Mouse (Mus musculus) heart, postnatal 14 days (tissue): ENCODE data around the gene Pclaf. TPM values are rescaled to one million over a fixed set of nuclear protein-coding genes. Genes with fewer than 3 reads are reported as not detected.

Experiments used
- DNase-seq, 2 experiments: peaks; one replicate each; pipeline ENCODE4 v3.0.0; 2021 to 2022
- intact Hi-C: fragments of 180-260 bp; cut with DNase I; formaldehyde crosslinking; loops from one replicate; pipeline ENCODE4 v1.15.1; 2025
- long read RNA-seq, 2 experiments: library from polyadenylated mRNA; stranded (forward); transcript quantifications; one replicate each; pipeline ENCODE4 v2.0.0; 2021
- total RNA-seq, 2 experiments: library from RNA; stranded (reverse); gene quantifications; 2 replicates each; pipeline ENCODE4 v1.2.3; 2021

The Pclaf gene
- 1 to 10 TPM; 3.8 to 8.1 TPM for total RNA-seq
- long read RNA-seq, experiment 1, transcript Pclaf-201 (4 exons, 2,188 nt) = major isoform, 33 of 34 reads
- long read RNA-seq, experiment 1, partial matches to known transcripts = 0 of 34 reads
- long read RNA-seq, experiment 1, other reads (novel, unspliced or antisense) = 1 of 34 reads
- long read RNA-seq, experiment 2, transcript Pclaf-201 (4 exons, 2,188 nt) = major isoform, 8 of 8 reads
- long read RNA-seq, experiment 2, partial matches to known transcripts = 0 of 8 reads
- long read RNA-seq, experiment 2, other reads (novel, unspliced or antisense) = 0 of 8 reads

DNA sequence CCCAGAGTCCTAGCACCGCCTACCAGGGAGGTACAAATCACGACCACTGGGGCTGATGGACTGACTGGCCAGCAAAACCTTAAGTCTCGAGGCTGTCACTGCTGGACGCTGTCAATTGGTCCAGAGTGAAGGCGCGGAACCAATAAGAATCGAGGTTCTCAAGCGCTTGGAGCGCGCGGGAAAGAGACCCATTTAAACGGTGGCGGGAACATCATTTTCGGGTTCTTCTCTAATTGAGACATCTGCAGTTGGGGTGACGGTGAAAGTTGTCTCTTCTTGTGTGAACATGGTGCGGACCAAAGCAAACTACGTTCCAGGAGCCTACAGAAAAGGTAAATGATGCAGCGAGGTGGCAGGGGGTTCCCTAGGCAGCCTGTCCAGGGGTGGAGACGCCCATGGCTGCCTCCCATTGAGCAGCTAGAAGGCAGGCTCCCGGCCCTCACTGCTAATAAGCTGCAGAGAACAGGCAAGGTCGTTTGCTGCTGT, at the start of gene Pclaf:
Pclaf (plus strand) TSS at position 95 of the 486 bp plus-strand sequence.
- DNase-seq = peak; percentile 62 to 68
- intact Hi-C loops = no loop called here

DNA sequence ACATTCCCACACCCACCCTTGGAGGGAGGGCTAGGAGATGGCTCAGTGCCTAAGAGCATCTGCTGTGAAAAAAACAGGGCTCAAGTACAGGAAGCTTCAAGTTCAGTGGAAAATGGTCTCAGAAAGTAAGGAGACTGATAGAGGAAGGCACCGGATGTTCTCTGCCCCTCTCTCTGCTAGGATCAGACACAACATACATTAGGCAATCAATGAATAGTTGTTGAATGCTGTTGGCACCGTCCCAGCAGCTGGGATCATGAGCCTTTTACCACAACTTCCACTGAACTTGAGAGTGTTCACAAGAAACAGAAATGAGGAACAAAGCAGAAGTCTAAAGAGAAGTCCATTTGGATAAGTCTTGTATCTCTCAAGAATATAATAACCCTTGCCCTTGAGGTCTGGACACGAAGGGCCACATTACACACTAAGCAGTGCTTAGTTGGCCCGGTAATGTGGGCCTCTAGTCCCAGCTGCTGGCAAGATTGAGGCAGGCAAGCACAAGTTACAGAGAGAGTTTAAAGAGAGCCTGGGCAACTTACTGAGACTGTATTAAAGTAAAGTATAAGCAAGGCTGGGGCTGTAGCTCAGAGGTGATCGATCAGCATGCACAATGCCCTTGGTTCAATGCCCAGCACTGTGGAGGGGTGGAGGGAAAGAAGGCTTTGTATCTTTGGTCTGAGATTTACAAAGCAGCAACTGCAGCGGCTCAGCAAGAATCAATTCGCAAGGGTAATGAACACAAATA, 45.4 kb upstream of the Pclaf start:
- intact Hi-C loops = loop anchor here (5.0 kb wide), 1 partner anchor 147 kb away; no protein-coding TSS in a partner anchor
- peak; percentile 31 to 38 for DNase-seq

DNA sequence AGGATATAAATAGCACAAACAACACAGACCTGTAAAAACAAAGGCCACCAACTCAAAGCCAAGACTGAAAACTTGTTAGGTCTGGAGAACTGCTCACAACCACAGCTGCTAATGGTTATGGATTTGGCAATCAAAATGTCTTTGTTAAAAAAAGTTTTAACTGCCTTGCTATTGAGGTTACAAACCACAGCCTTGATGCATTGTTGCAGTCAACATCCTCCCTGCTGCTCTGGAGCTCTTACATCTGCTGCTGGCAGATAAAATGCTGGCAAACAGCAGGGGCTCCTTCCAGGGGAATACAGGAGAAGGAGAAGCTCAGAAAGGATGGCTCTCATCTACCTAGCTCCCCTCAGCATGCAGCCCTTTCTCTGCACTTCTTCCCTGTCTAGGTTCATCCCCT, 41.9 kb upstream of the Pclaf start:
- peak; percentile 30 to 50 for DNase-seq
- intact Hi-C loops = loop anchor here (5.0 kb wide), 1 partner anchor 151 kb away; no protein-coding TSS in a partner anchor

DNA sequence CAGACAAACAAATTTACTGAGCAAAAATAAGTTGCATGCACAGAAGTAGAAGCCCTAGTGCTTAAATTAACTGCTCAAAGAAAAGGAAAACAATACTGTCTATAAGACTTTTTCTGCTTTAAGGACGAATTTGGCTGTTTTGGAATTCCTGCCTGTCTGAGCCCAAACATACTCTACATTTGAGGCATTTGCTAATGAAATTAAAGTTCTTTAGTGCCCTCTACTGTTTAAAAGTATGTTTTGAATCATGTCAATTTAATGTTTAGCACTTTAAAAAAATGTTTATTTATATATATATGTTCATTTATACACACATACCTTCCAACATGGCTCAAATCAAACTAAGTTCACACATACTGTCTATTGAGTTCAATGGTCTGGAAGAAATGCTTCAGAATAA, 39.8 kb upstream of the Pclaf start:
- intact Hi-C loops = loop anchor here (2.0 to 5.0 kb wide), 2 partner anchors 185 to 243 kb away; no protein-coding TSS in a partner anchor
- DNase-seq = no peak

DNA sequence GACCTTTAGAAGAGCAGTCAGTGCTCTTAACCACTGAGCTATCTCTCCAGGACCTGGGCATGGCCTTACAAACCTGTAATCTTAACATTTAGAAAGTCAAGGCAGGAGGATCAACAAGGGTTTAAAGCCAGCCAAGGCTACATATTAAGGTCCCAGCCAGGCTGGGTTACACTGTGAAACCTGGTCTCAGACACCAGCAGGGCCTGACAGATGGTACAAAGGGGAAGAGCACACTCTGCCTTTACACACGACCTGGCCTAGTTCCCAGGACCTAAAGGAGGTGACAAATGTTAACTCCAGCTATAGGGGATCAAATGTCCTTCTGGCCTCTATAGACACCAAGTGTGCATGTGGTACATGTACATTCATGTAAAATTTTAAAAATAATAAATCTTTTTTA, 30.4 kb upstream of the Pclaf start:
- intact Hi-C loops = no loop called here
- DNase-seq = no peak

DNA sequence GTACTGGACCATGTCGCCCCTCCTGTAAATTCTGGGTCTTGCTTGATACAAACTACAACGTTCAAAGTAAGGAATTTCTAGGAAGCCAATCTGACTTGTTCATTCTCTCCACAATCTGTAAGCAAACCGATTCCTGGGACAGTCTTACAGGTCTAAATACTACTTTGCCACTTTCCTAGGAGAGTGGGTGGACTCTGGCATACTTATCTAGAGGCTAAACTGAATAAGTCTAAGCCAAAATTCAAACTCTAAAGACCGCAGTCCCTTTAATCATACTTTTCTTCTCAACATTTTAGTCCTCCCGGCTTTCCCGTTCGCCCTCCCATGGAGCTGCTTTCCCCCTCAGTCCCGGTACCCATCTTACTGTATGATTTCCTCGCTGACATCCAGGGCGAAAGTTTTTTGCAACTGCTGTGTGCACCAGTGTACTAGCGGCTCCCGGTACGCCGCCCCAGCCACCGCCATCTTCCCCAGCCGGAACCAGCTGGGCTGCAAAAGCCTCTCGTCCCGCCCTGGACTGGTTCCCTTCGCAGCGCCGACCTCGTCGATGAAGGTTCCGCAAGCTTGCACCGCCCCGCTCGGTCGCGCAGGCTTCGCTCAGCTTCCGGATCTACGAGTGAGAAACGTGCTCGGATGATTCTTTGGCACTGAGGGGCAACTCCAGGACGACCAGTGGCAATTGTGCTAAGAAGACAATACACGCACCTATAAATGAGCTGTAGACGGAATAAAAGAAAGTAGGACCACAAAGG, 5.3 kb upstream of the Pclaf start:
- intact Hi-C loops = no loop called here
- DNase-seq = peak; percentile 90 to 94

DNA sequence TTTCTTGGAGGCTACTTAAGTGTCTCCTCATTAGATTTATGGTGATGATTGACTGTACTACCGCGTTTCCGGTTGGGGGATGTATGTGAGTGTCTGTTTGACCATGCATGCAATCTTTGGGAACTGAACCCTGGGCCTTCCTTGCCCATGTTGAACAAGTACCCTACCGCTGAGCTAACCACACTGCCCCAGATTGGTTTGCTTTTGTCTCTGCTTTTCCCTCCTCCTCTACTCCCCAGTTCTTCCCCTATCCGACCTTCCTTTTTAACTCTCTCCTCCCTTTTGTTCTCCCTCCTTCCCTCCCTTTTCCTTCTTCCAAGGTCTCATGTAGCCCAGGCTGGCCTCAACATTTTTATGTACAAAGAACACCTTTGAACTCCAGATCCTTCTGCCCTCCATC, 1.1 kb downstream of the Pclaf start:
- intact Hi-C loops = no loop called here
- DNase-seq = no peak

DNA sequence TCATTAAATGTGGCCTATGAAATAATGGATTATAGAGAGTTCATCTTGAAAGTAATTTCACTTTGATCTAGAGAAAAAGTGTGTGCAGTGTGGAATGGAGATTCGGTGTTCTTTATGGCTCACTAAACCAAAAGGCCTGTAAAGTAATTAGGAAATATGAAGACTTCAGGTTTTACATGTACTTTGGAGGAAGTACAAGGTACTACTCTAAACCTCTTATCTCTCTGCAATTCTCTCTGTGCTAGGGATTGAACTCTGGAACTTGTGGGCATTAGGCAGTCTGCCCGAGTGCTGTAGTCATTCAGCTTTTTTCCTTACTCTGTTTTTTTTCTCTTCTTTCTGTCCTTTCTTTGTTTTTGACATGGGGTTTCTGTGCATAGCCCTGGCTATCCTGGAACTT, 6.9 kb downstream of the Pclaf start:
- DNase-seq = no peak
- intact Hi-C loops = no loop called here

DNA sequence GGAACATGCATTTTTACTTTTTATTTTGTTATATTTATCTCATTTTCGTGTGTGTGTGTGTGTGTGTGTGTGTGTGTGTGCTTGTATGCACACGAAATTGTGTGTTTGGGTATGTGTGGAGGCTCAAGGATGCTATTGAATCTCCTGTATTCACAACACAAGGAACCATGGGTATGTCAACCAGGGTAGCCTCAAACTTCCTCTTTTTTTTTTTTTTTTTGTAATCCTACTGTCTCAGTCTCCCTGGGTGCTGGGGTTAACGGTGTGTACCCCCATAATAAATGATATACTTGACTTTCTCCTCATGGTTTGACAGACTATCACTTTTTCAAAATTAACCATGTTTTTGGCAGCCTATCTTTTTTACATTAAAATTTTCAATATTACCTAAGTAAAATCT, 12.8 kb downstream of the Pclaf start:
- intact Hi-C loops = loop anchor here (10.0 kb wide), 1 partner anchor 182 kb away; no protein-coding TSS in a partner anchor
- DNase-seq = no peak

DNA sequence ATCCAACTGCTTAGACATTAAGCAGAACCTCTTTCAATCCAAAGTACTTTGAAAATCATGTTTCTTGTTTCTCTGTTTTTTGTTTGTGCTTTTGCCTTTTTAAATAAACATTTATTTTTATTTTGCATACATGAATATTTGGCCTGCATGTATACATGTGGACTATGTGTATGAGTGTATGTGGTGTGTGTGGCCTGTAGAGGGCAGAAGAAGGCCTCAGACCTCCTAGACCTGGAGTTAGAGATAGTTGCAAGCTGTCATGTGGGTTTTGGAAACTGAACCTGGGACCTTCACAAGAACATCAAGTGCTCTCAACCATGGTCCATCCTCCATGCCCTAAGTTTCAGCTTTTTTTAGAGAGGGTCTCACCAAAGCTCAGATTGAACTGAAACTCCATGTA, 13.4 kb downstream of the Pclaf start:
- DNase-seq = no peak
- intact Hi-C loops = loop anchor here (10.0 kb wide), 1 partner anchor 181 kb away; no protein-coding TSS in a partner anchor

DNA sequence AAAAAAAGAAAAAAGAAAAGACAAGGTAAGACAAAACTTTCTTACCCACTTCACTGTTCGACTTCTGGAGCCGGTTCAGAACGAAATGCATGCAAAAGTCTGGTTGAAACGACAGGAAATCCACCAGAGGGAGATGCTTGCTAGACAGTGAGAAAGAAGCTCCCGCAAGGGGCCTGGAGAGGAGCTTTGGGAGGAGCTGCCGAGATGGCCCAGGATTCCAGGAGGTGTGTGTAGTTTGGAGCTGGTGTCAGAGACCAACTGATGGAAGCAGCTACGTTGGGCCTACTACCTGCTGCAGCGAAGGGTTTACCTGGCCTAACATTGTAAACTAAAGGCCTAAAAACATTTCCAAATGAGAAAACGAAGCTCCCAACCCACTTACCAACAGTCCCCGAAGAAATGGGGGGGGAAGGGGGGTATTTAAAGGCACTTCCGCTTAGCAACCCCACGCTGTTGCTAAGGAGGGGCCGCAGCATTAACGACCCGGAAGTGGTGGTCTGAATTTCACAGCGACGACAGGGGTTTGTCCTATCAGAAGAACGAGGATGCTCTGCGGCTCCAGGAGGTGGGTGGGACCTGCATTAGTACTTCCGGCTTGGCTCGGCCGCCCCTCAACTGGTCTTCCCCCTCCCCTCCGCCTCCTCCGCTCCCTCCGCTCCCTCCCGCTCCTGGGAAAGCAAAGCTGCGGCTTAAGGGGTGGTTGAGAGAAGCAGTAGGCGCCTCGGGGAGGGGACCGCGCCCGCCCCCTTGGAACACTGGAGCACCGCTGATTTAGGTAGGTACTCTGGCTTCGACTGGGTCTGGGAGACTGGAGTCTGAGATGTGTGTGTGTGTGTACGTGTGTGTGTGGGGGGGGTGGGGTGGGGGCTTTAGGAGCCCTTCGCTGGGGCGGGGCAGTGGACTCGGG, 18.6 kb downstream of the Pclaf start, which contains the start of the genes Trip4 and Csnk1g1:
Trip4 (minus strand) TSS at position 401 of the 907 bp plus-strand sequence.
Csnk1g1 (plus strand) TSS at position 531 of the 907 bp plus-strand sequence.
- peak; percentile 92 to 93 for DNase-seq
- intact Hi-C loops = loop anchor here (2.0 to 10.0 kb wide), 2 partner anchors 96 to 176 kb away; no protein-coding TSS in a partner anchor

DNA sequence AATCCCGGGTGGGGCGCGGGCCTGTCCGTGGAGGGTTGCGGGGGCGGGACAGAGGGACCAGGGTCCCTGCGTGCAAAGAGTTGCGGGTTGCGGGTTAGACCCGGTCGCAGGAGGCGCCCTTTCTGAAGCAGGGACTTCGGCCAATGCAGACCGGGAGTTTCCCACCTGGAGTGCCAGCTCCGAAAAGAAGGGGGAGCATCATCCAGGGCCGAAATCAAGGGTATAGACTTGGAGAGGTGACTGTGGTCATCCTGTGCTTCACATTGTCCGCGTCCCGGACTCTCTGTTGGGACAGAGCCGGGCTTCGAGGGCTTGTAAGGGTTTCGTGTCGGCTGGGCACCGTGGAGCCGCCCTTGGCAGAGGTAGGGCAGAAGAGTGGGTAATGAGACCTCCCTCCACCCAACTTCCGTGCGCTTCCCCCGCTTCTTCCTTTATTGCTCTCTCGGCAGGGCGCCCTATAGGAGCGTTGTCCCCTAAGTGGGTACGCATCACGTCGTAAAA, 19.3 kb downstream of the Pclaf start:
- intact Hi-C loops = loop anchor here (2.0 to 10.0 kb wide), 2 partner anchors 95 to 175 kb away; no protein-coding TSS in a partner anchor
- peak in 1 of 2 experiments; percentile 68 for DNase-seq

DNA sequence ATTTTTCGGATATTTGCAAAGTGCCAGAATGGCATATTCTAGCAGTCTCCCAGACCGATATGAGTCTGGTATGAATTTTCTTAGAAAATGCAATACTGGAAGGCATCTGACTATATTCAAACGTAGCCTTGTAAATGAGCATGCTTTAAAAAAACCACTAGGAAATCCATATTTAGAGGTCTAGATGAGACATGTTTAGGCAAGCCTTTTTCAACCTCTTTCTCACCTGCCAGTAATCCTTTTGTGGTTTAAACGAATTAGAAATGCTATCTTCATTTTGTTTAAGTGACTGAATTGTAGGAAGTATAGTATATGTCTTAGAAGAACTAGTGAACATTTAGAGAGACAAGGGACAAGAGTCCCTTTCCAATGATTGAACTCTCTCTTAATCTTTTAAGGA, 19.8 kb downstream of the Pclaf start:
- intact Hi-C loops = loop anchor here (2.0 to 10.0 kb wide), 2 partner anchors 95 to 175 kb away; no protein-coding TSS in a partner anchor
- no peak for DNase-seq

DNA sequence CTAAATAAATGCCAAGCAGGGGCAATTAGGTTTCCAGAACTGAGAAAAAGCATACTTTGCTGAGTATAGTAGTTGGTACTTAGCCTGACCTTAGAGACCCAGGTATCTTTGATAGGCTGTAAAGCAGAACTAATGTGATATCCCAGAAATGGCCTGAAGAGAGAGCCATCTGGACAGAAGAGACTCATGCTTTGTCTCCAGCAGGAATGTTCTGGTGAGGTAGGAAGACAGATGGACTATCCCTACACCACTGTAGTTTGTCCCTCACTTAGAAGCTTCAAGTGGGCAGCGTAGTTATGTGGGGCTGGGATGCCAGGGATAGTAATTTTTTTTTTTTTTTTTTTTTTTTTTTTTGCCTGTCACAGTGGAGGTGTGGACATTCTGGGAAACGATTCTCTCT, 23.9 kb downstream of the Pclaf start:
- intact Hi-C loops = no loop called here

DNA sequence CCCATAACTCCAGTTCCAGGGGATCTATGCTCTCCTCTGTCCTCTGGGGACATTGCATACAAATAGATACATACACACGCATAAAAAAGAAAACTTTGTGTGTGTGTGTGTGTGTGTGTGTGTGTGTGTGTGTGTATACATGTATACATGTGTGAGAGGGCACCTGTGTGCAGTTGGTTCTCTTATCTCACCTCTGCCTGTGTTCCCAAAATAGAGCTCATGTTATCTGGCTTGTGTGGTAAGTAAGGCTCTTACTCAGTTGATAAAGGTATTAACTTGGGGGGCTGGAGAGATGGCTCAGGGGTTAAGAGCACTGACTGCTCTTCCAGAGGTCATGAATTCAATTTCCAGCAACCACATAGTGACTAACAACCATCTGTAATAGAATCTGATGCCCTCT, 27.0 kb downstream of the Pclaf start:
- intact Hi-C loops = no loop called here
- no peak for DNase-seq

More for the DNA sequence above, 23.9 kb downstream of the Pclaf start:
- no peak for DNase-seq

DNA sequence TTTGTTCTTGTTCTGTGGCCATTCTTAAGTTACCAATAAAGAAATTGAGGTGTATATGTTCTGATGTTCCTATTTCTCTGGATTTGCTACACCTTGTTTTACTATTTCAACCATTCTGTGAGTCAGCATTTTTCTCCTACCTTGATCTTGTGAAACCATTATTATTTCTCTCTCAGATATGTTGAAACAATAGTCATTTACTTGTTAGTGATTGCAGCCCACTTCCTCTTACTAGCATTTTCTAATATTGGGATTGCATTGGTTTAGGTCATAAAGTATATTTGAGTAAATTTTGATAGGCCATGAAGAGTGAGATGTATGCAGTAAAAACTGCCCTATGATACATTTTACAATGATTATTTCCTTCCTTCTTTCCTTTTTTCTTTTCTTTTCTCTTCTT, 38.4 kb downstream of the Pclaf start:
- intact Hi-C loops = no loop called here
- DNase-seq = no peak

DNA sequence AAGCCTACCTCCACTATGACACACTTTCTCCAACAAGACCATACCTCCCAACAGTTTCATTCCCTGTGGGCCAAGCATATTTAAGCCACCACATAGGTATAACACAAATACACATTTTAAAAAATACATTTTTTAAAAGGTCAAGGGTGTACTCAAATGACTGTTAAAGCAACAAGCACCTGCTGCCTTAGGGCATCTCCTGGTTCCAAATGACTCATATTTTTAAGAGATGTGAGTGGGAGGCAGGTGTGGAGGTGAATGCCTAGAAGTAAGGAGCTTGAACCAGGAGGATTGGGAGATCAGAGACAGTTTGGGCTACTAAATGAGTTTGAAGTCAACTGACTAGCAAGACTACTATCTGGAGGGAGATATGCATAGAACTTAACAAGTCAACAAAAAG, 39.8 kb downstream of the Pclaf start:
- no peak for DNase-seq
- intact Hi-C loops = no loop called here

DNA sequence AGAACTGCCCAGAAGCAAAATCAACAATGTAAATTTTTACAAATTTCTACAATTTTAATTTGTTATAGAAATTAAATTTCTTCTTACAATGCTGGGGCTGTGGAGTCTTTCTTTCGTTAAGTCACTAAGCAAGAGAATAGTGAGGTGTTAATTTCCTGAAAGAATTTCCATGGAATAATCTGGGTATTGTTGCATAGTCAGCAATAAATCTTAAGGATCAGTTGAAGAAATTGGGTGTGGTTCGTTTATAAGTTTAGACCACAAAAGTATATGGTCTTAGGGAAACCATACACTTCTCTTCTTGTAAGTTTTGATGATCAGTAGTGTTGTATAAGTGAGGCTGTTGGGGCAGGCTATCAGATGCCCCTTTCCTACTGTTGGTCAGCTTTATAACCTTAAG, 47.5 kb downstream of the Pclaf start:
- no peak for DNase-seq
- intact Hi-C loops = no loop called here

DNA sequence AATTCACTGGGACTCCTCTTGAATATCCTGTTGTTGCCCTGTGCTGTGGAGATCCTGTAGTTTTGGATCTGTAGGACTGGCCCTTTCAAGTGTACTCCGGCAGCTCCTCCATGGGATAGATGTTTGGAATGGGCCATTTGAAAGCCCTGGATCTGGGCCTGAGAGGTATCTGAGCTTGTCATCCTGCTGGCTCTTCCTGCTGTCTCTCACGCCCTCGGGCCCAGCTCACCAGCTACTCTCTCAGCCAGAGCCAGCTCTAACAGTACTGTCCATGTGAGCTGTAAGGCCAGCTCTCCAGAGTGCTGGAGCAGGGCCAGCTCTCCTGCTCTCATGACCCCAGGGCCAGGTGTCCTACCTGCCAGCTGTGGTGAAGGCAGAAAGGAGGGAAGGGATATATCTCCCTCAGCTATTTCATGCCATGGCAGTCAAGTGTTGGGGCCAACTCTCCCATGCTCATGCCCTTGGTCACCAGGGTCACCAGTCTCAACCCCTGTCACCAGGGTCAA, 61.1 kb downstream of the Pclaf start:
- no peak for DNase-seq
- intact Hi-C loops = no loop called here
